Mouse (Mus musculus): ENCODE measurements around the gene Gm49396. TPM values are rescaled to one million over a fixed set of nuclear protein-coding genes. Genes with fewer than 3 reads are reported as not detected.

Gene Gm49396
- total RNA-seq (2014; rRNA removed; ENCODE audit: low replicate concordance) (0.08 and 0.61 TPM in 2 replicates), polyA plus RNA-seq (2015; fragmentation: Nextera tagmentation; extraction: Ambion mirVana) (3.0 and 3.4 TPM in 2 replicates)

DNA sequence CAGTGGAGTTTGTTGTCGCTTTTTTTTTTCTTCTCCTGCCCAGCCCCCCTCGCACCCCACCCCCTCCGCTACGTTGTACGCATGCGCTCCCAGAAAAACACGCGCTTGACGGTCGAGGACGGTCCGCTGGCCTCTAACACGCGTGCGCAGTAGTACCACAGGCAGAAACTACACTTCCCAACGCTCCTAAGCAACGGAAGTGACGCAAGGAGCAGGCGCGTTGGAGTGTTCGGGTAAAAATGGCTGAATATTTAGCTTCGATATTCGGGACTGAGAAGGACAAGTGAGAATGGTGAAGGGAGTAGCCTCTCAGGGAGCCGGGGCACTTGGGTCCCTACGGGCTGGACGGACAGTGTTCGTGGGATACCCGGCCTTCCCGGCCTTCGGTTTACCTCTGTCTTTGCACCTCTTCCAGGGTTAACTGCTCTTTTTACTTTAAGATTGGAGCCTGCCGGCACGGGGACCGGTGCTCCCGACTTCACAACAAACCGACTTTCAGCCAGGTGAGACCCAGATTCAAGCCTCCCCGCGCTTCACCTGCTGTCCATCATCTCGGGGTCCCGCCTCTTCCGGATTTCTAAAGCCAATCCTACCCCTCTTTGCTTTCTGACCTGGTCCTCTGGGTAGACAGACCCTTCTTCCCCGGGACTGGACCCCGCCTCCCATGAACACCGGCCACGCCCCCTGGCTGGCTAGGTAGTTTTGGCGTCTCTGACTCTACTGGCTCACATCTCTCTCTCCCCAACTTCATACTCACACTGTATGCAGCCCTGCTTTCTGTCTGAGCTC lies at the start of gene Gm49396, which contains the start of the genes U2af1l4 and Psenen:
Gene Gm49396, plus strand, starts transcription at position 228 of the 789 bp plus-strand sequence.
Gene U2af1l4, plus strand, starts transcription at position 185 of the 789 bp plus-strand sequence.
Gene Psenen, minus strand, starts transcription at position 511 of the 789 bp plus-strand sequence.
- TF ChIP-seq CTCF (IDR thresholded peaks at IDR 0.05; ENCODE audit: low read depth) (no peak), EP300 (IDR thresholded peaks at IDR 0.05; ENCODE audit: low read depth) (no peak)
- H3K9me3 ChIP-seq (replicated peaks; ENCODE audit: control insufficient read depth, low read length), result no peaks in the 10 kb centered on the region
- peaks cover 42% of the 10 kb centered on the region for H3K36me3 ChIP-seq (replicated peaks; ENCODE audit: control insufficient read depth, insufficient read depth, low read length)
- WGBS, result under 1% methylated on average over 45 of the region's 45 CpGs
- ATAC-seq (ENCODE audit: insufficient read depth, low read depth), result peak; percentile 89
- H3K27ac ChIP-seq (ENCODE audit: low read depth), result peak within 1 kb of the TSS; percentile 94
- peak within 1 kb of the TSS; percentile 75 for H3K4me2 ChIP-seq (ENCODE audit: low read depth, low read length)
- H3K27me3 ChIP-seq (ENCODE audit: control insufficient read depth, insufficient read depth, low read length), result no peaks in the 10 kb centered on the region
- peak; percentile 99 for DNase-seq (ENCODE audit: low spot score)
- H3K9ac ChIP-seq (replicated peaks; ENCODE audit: low read depth, low read length), result peak within 1 kb of the TSS; percentile 79
- peak within 1 kb of the TSS; percentile 78 for H3K4me3 ChIP-seq (ENCODE audit: low read depth, low read length)
- peaks cover 14% of the 10 kb centered on the region for H3K4me1 ChIP-seq (ENCODE audit: control insufficient read depth, insufficient read depth)

DNA sequence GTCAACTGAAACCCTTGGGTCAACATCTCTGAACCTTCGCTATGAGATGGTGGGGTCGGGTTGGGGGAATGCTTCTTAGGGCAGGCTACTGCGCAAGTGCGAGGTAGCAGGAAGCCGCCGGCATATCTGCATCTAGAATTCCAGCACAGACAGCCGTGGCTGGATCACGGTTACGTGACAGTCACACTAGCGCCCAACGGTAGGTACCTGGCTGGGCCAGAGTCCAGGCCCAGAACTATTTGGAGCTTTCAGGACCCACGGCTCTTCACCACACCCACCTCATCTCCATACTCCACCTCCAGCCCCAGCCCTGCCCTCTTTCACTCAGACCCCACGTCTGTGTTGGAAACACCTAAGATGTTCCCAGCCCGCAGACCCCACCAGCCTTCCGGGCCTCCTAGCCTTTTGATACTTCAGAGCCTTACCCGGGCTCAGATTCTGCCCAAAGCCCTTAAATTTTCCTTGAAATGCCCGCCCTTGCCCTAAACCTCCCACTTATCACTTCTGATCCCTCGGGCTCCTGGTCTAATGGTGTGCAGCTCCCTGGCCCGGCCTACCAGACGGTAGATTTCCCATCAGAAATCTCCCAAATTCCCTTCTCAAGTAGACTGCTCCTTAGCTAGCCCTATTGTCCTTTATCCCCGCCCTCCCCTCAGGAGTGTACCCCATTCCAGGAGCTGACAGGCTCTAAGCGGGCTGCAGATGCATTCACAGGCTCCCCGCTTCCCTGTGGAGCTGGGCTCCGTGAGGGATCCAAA lies 48.0 kb upstream of the Gm49396 start:
- 43% methylated on average over 24 of the region's 24 CpGs for WGBS
- Histone ChIP-seq H3K9me3 (replicated peaks; ENCODE audit: control insufficient read depth, low read length) (no peaks in the 10 kb centered on the region), H3K9ac (replicated peaks; ENCODE audit: low read depth, low read length) (no peak overlapping the region), H3K36me3 (replicated peaks; ENCODE audit: control insufficient read depth, insufficient read depth, low read length) (no peaks in the 10 kb centered on the region), H3K4me2 (ENCODE audit: low read depth, low read length) (no peak overlapping the region), H3K4me1 (ENCODE audit: control insufficient read depth, insufficient read depth) (no peaks in the 10 kb centered on the region), H3K27me3 (ENCODE audit: control insufficient read depth, insufficient read depth, low read length) (no peaks in the 10 kb centered on the region), H3K27ac (ENCODE audit: low read depth) (no peak overlapping the region), H3K4me3 (ENCODE audit: low read depth, low read length) (no peak overlapping the region)
- DNase-seq (ENCODE audit: low spot score), result no peak
- no peak for TF ChIP-seq CTCF (IDR thresholded peaks at IDR 0.05; ENCODE audit: low read depth)
- TF ChIP-seq EP300 (IDR thresholded peaks at IDR 0.05; ENCODE audit: low read depth), result no peak
- ATAC-seq (ENCODE audit: insufficient read depth, low read depth), result no peak

DNA sequence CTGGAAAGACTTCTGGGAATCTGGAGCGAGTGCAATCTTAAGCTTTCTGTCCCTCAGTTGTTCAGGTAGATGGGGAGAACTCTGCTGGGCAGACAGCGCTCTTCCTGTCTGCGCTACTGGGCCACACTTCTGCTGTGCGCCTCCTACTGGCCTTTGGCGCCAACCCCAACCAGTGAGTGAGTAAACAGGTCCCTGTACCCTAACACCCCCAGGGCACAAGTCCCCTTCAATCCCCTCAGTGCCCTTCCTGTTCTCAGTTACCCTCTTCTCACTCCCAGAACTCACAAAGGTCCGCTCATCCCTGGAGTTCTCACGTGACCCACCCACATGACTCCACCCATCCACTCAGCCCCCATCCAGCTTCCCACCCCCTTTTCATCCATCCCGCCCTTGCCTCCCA lies 44.8 kb upstream of the Gm49396 start:
- no peak overlapping the region for H3K4me3 ChIP-seq (ENCODE audit: low read depth, low read length)
- H3K9ac ChIP-seq (replicated peaks; ENCODE audit: low read depth, low read length), result no peak overlapping the region
- TF ChIP-seq CTCF (IDR thresholded peaks at IDR 0.05; ENCODE audit: low read depth) (no peak), EP300 (IDR thresholded peaks at IDR 0.05; ENCODE audit: low read depth) (no peak)
- no peaks in the 10 kb centered on the region for H3K9me3 ChIP-seq (replicated peaks; ENCODE audit: control insufficient read depth, low read length)
- H3K36me3 ChIP-seq (replicated peaks; ENCODE audit: control insufficient read depth, insufficient read depth, low read length), result peaks cover under 1% of the 10 kb centered on the region; the same call in 1 of the 2 replicates
- H3K4me2 ChIP-seq (ENCODE audit: low read depth, low read length), result no peak overlapping the region
- no peaks in the 10 kb centered on the region for H3K4me1 ChIP-seq (ENCODE audit: control insufficient read depth, insufficient read depth)
- ATAC-seq (ENCODE audit: insufficient read depth, low read depth) (no peak), DNase-seq (ENCODE audit: low spot score) (no peak)
- no peak overlapping the region for H3K27ac ChIP-seq (ENCODE audit: low read depth)
- 31% methylated on average over 8 of the region's 8 CpGs for WGBS
- H3K27me3 ChIP-seq (ENCODE audit: control insufficient read depth, insufficient read depth, low read length), result no peaks in the 10 kb centered on the region

DNA sequence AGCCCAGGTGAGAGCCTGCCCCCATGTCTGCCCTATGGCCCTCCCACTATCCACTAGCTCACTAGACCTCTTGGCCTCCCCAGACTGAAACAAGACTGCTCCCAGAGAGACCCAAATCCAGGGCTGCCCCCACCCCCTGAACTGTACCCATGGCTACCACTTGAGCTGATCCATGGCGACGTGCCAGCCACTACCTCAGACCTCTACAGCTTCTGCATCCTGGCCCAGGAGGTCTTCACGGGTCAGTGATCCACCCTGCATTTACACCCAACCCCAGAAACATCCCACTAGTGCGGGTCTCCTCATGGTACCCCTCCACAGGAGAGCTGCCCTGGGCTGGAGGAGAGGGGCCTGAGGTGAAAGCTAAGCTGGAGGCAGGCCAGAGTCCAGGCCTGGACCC lies 42.7 kb upstream of the Gm49396 start:
- Histone ChIP-seq H3K27ac (ENCODE audit: low read depth) (no peak overlapping the region), H3K4me2 (ENCODE audit: low read depth, low read length) (no peak overlapping the region), H3K9ac (replicated peaks; ENCODE audit: low read depth, low read length) (no peak overlapping the region), H3K36me3 (replicated peaks; ENCODE audit: control insufficient read depth, insufficient read depth, low read length) (peaks cover 12% of the 10 kb centered on the region), H3K27me3 (ENCODE audit: control insufficient read depth, insufficient read depth, low read length) (no peaks in the 10 kb centered on the region), H3K4me1 (ENCODE audit: control insufficient read depth, insufficient read depth) (no peaks in the 10 kb centered on the region), H3K9me3 (replicated peaks; ENCODE audit: control insufficient read depth, low read length) (no peaks in the 10 kb centered on the region), H3K4me3 (ENCODE audit: low read depth, low read length) (no peak overlapping the region)
- no peak for ATAC-seq (ENCODE audit: insufficient read depth, low read depth)
- no peak for DNase-seq (ENCODE audit: low spot score)
- 78% methylated on average over 4 of the region's 4 CpGs for WGBS
- TF ChIP-seq EP300 (IDR thresholded peaks at IDR 0.05; ENCODE audit: low read depth) (no peak), CTCF (IDR thresholded peaks at IDR 0.05; ENCODE audit: low read depth) (no peak)

DNA sequence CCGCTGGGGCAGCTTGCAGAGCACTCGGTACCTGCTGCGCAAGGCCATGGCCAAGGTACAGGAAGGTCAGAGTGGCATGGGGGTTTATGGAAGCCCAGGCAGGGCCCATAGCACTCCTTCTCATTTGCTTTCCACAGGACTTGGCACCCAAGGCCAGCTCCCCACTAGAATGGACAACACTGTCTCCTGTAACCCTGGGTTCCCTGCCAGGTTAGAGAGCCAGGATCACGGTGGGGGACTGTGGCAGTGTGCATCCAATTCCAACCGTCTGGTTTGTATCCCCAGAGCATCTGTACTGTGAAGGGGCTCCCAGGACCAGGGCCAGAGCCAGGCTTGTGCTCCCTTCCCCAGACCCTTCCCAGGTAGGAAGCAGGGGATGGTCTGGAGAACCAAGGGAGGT lies 42.3 kb upstream of the Gm49396 start:
- H3K4me2 ChIP-seq (ENCODE audit: low read depth, low read length), result no peak overlapping the region
- no peaks in the 10 kb centered on the region for H3K4me1 ChIP-seq (ENCODE audit: control insufficient read depth, insufficient read depth)
- no peak for DNase-seq (ENCODE audit: low spot score)
- no peaks in the 10 kb centered on the region for H3K27me3 ChIP-seq (ENCODE audit: control insufficient read depth, insufficient read depth, low read length)
- H3K27ac ChIP-seq (ENCODE audit: low read depth), result no peak overlapping the region
- WGBS, result 82% methylated on average over 5 of the region's 5 CpGs
- no peaks in the 10 kb centered on the region for H3K9me3 ChIP-seq (replicated peaks; ENCODE audit: control insufficient read depth, low read length)
- peaks cover 13% of the 10 kb centered on the region for H3K36me3 ChIP-seq (replicated peaks; ENCODE audit: control insufficient read depth, insufficient read depth, low read length)
- TF ChIP-seq CTCF (IDR thresholded peaks at IDR 0.05; ENCODE audit: low read depth), result no peak
- no peak for TF ChIP-seq EP300 (IDR thresholded peaks at IDR 0.05; ENCODE audit: low read depth)
- no peak overlapping the region for H3K4me3 ChIP-seq (ENCODE audit: low read depth, low read length)
- no peak for ATAC-seq (ENCODE audit: insufficient read depth, low read depth)
- H3K9ac ChIP-seq (replicated peaks; ENCODE audit: low read depth, low read length), result no peak overlapping the region

Data from heart, postnatal 0 days (tissue).